Mouse (Mus musculus) erythroblast, embryonic 14.5 days (primary cell): Measurements from ENCODE around the gene Limd1. TPM values are rescaled to one million over a fixed set of nuclear protein-coding genes. Genes with fewer than 3 reads are reported as not detected.
A peak's percentile ranks its signal among the peaks of the same experiment; 100 is the strongest.

ENCODE experiments used
- H3K27me3 ChIP-seq: 2 replicates; pipeline ENCODE4 v1.6.1; 2012; ENCODE audit warnings: inconsistent platforms; ENCODE audit not compliant: control insufficient read depth
- H3K36me3 ChIP-seq: 2 replicates; pipeline ENCODE4 v1.6.1; 2012; ENCODE audit warnings: mild to moderate bottlenecking, inconsistent platforms; ENCODE audit not compliant: control insufficient read depth
- H3K4me1 ChIP-seq: 2 replicates; pipeline ENCODE4 v1.6.1; 2012; ENCODE audit warnings: inconsistent platforms; ENCODE audit not compliant: control insufficient read depth
- H3K4me3 ChIP-seq: replicated peaks from 2 replicates; pipeline ENCODE3; 2012; ENCODE audit warnings: moderate library complexity, mild to moderate bottlenecking, inconsistent platforms
- H3K9me3 ChIP-seq: 2 replicates; pipeline ENCODE4 v1.6.1; 2012; ENCODE audit warnings: low read length, inconsistent platforms, mixed read lengths; ENCODE audit not compliant: control insufficient read depth
- GATA1 ChIP-seq: IDR thresholded peaks from 2 replicates; pipeline ENCODE4 v1.6.1; 2012; ENCODE audit warnings: low read length, inconsistent platforms, mixed read lengths
- TAL1 ChIP-seq: IDR thresholded peaks from 3 replicates; pipeline ENCODE4 v1.6.1; 2012; ENCODE audit warnings: low read length, inconsistent platforms, mixed read lengths
- polyA plus RNA-seq: library from polyadenylated mRNA; stranded (reverse); fragments of >175 nt; gene quantifications from 2 replicates; pipeline ENCODE4 v1.2.3, GENCODE M21; 2012

Limd1 gene
- polyA plus RNA-seq, 1 experiment, result 1.1 TPM

DNA sequence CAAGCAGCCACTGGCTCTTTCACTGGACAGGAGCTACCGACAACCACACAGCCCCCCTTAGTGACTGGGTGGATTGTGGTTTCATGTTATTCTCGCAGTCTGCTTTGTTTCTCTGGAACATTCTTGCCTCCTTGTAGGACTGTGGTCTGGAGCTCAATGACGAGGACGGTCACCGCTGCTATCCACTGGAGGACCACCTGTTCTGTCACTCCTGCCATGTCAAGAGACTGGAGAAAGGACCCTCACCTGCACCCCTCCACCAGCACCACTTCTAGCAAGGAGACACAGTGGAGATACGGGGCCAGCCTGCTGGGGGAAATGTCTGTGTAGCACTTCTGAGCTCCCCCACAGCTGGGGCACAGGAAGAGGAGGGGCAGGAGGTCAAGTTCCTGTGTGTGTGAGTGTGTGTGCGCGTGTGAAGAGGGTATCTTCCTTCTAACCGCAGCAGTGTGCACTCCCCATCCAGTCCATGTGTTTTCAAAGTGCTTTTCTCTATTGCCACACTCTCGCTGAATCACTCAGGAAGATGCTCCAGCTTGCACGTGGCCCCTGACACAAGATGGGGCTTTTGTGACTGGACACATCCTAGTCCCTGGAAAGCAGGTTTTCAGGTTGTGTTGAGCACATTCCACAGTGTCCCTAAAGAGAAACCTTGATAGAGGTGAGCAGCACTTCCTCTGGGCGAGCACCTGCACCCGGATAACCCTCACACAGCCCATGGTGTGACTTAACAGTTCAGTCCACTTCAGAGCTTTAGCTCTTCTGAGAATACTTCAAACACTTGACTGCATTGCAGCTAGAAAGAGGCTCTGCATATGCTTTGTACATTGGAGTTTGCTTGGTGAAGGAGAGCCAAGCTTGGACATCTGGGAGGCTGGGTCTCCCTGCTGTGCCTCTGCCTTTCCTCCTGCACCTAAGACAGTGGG, 40.7 kb downstream of the Limd1 start:
- Histone ChIP-seq H3K9me3 (no peaks in the 10 kb centered on the region), H3K36me3 (peaks cover 83% of the 10 kb centered on the region)
- TF ChIP-seq GATA1, result no peak
- TF ChIP-seq TAL1, result no peak

DNA sequence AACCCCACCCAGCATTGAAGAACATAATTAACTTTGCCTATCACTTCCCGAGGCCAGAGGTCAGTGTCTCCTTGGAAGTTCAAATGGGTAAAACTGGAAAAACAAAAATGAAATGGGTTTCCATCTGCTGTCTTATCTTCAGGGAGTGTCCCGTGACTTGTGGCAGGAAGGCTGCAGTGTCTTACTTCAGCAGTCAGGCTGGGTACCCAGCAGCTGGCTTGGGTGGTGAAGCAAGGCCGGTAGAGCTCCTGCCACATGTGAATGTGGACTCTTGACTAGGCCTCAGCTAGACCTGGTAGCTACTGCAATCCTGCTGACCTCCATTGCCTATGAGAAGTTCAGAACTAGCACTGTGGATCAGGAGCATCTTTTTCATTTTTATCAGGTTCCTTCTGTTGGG, 42.2 kb downstream of the Limd1 start:
- peaks cover 70% of the 10 kb centered on the region for H3K36me3 ChIP-seq
- TF ChIP-seq TAL1 (no peak), GATA1 (no peak)
- no peak overlapping the region for H3K4me3 ChIP-seq
- H3K9me3 ChIP-seq, result no peaks in the 10 kb centered on the region
- H3K27me3 ChIP-seq, result no peaks in the 10 kb centered on the region
- H3K4me1 ChIP-seq, result peaks cover 11% of the 10 kb centered on the region

More for the DNA sequence above, 40.7 kb downstream of the Limd1 start:
- no peak overlapping the region for H3K4me3 ChIP-seq
- H3K4me1 ChIP-seq, result peaks cover 3% of the 10 kb centered on the region
- no peaks in the 10 kb centered on the region for H3K27me3 ChIP-seq

DNA sequence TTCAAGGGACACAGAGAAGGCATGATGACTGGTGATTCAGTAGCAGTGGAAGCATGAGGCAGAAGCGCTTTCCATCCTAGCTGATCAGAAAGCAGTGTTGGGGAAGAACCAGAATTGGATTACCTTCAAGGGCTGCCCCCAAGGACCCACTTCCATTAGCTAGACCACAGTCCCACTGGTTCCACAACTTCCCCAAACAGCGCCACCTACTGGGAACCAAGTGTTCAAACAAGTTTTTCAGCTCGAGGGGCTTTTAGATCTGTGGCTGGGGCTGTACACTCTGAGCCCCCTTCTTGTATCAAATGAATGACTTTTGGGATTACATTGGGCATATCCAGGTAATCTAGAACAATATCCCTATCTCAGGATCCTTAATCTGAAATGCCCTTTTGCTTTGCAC, 45.2 kb downstream of the Limd1 start:
- TF ChIP-seq GATA1 (no peak), TAL1 (no peak)
- Histone ChIP-seq H3K4me1 (peaks cover 31% of the 10 kb centered on the region), H3K36me3 (peaks cover 40% of the 10 kb centered on the region), H3K9me3 (no peaks in the 10 kb centered on the region), H3K27me3 (no peaks in the 10 kb centered on the region), H3K4me3 (no peak overlapping the region)

DNA sequence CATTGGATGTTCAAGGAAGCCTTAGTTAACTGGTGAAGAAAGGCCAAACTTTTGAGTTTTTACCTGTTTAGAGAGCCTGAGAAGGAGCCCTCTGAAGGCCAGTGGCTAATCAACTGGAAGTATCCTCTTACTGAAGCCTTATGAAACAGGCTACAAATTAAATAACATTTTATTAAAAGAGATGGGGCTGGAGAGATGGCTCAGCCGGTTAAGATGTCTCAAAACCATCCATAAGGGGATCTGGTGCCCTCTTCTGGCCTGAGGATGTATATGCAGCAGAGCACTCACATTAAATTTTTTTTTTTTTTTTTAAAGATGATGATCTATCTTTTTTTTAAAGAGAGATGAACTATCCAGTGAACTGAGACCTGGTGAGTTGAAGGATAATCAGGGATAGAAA, 46.6 kb downstream of the Limd1 start:
- H3K9me3 ChIP-seq, result no peaks in the 10 kb centered on the region
- peaks cover 26% of the 10 kb centered on the region for H3K36me3 ChIP-seq
- no peaks in the 10 kb centered on the region for H3K27me3 ChIP-seq
- peaks cover 37% of the 10 kb centered on the region for H3K4me1 ChIP-seq
- H3K4me3 ChIP-seq, result no peak overlapping the region
- no peak for TF ChIP-seq GATA1
- TF ChIP-seq TAL1, result no peak

DNA sequence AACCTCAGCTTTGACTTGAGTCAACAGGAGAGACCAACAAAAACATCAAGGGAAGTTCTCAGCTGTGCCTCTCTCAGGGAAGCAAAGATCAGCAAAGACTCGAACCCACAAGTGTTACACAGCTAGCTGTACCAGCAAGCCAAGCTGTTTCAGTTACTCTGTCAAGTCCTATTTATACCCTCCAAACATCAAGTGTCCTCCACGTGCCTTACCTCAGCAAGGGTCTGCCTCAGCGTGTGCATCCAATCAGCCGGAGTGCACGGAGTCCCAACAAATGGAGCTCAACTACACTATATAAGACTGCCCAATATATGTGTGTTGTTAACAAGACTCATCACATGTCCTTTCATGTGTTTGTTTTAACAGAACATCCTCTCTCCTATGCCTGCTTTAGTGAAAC, 48.0 kb downstream of the Limd1 start:
- H3K4me3 ChIP-seq, result no peak overlapping the region
- peaks cover 48% of the 10 kb centered on the region for H3K4me1 ChIP-seq
- H3K27me3 ChIP-seq, result no peaks in the 10 kb centered on the region
- TF ChIP-seq TAL1 (no peak), GATA1 (no peak)
- peaks cover 14% of the 10 kb centered on the region for H3K36me3 ChIP-seq
- H3K9me3 ChIP-seq, result no peaks in the 10 kb centered on the region

DNA sequence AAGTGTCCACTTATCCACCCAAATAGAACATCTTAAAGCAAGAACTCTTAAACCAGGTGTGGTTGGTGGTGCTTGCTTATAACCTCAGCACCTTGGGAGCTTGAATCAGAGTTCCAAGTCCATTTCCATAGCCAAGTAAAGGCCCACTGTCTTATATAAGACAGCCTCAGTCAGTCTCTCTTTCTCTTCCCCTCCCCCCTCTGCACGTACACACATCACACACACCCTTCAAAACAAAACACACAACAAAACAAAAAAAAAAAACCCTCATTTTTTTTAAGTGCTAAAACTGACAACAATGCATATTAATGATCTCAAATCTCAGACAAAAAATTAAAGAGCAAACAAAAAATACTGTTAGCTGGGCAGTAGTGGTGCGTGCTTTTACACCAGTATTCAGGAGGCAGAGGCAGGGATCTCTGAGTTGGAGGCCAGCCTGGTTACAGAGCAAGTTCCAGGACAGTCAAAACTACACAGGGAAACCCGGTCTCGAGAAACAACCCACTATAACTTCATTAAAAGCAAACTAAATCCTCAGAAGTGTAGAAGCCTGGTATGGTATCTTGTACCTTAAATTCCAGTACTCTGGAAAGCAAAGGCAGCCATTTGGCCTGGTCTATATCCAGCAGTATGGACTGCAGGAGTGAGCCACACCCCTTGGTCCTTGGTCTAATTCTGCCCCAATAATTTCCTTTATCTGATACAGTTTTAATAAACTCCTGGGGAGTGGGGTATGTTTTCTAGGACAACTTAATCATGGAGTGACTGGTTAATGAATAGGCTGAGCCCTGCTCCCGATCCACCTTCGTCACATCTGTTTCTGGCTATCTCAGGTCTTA, 49.8 kb downstream of the Limd1 start:
- H3K36me3 ChIP-seq, result no peaks in the 10 kb centered on the region; the same call in 1 of the 2 replicates
- no peaks in the 10 kb centered on the region for H3K9me3 ChIP-seq
- peaks cover 66% of the 10 kb centered on the region for H3K4me1 ChIP-seq
- peak overlapping the region; percentile 95 for H3K4me3 ChIP-seq
- no peaks in the 10 kb centered on the region for H3K27me3 ChIP-seq
- no peak for TF ChIP-seq TAL1
- no peak for TF ChIP-seq GATA1

DNA sequence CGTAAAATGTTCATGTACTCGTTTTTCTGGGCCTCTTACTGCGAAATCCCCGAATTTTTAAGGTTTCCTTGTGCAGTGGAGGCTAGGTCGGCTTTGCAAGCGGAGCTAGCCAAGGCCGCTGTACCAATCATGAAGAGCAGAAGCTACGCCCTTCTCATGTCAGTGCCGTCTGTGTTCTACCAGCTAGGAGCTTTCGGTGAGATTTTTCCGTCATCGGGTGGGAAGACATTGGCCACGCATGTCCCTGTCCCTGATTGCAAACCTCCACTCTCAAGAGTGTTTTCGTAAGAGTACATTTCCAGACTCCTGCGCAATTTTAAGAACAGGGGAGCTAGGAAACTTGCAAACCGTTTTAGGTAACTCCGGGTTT, 50.4 kb downstream of the Limd1 start:
- no peaks in the 10 kb centered on the region for H3K27me3 ChIP-seq
- peak overlapping the region; percentile 95 for H3K4me3 ChIP-seq
- TF ChIP-seq GATA1 (no peak), TAL1 (no peak)
- no peaks in the 10 kb centered on the region for H3K9me3 ChIP-seq
- H3K36me3 ChIP-seq, result peaks cover under 1% of the 10 kb centered on the region
- H3K4me1 ChIP-seq, result peaks cover 69% of the 10 kb centered on the region

DNA sequence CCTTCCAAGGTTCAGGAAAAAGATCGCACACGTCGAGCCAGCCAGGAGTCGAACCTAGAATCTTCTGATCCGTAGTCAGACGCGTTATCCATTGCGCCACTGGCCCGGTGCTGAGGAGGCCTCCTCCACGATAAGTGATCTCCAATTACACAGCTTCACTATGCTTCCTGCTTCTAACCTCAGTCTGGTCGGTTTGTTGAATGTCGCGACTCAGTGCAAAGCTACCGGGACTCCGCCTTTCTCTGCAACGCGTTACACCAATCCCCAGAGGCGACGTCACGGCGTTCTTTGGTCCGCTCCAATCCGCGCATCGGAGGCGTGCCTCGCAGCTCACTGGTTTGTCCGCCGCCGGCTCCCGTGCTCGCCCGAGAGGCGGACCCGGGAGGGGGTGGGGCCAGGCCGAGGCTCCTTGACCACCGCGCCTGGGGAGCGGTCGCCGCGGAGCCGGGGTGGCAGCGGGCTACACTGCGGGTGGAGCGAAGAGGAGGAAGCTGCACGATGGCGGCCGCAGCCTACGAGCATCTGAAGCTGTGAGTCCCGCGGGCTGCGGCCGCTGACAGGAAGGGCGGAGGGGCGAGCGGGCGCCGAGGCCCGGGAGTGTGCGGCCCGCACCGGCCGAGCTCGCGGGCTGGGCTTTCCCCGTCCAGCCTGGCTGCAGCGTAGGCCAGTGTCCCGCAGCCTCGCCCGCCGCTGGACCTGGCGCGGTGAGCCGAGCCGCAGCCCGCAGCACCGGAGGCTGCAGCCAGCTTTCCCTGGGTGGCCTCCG, 51.1 kb downstream of the Limd1 start, which contains the start of gene Sacm1l:
Gene Sacm1l, plus strand, starts transcription at position 368 of the 766 bp plus-strand sequence.
- no peaks in the 10 kb centered on the region for H3K27me3 ChIP-seq
- peak within 1 kb of the TSS; percentile 95 for H3K4me3 ChIP-seq
- peaks cover 5% of the 10 kb centered on the region for H3K36me3 ChIP-seq
- H3K9me3 ChIP-seq, result no peaks in the 10 kb centered on the region
- peaks cover 73% of the 10 kb centered on the region for H3K4me1 ChIP-seq
- TF ChIP-seq TAL1, result no peak
- TF ChIP-seq GATA1, result no peak

DNA sequence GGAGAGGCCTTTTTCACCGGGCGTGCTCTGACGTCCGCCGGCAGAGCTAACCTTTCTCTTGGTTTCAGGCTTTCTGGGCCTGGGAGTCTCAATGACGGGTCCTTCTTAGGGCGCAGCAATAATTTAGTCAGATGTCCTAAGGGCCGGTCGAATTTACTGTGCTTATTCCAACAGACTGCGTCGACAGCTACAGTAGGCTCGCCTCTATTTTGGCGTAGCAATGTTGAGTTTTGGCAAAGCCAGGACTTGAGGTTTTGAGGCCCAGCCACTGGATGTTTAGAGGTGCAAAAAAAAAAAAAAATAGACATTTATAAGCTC, 51.6 kb downstream of the Limd1 start:
- Histone ChIP-seq H3K9me3 (no peaks in the 10 kb centered on the region), H3K27me3 (no peaks in the 10 kb centered on the region), H3K36me3 (peaks cover 9% of the 10 kb centered on the region), H3K4me1 (peaks cover 70% of the 10 kb centered on the region), H3K4me3 (peak overlapping the region; percentile 95)
- TF ChIP-seq GATA1, result no peak
- TF ChIP-seq TAL1, result no peak
